Mouse (Mus musculus): Measurements from ENCODE around the gene Kif12. TPM values are rescaled to one million over a fixed set of nuclear protein-coding genes. Genes with fewer than 3 reads are reported as not detected.
A peak's percentile ranks its signal among the peaks of the same experiment; 100 is the strongest.

Kif12 gene
- polyA plus RNA-seq, 1 experiment from 2014 or later = 5.4 TPM

DNA sequence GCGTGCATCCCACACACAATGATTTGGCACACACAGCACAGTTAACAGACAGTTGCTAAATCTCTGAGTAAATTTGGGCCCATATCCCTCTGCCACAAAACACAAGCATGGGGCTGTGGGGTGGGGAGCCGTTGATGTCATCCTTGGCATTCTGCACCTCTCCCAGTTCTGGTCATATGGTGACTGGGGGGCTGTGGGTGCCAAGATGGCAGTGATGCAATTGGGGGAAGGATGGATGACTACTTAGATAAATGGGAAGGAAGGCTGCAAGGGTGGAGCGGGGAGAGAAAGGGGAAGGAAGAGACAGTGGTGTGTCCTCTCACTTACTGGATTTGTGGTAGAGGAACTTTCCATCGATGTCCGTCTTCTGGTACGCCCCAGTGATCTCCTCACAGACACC lies 20.8 kb downstream of the Kif12 start:
- Histone ChIP-seq H3K27ac (ENCODE audit: low read length) (no peak overlapping the region), H3K9ac (ENCODE audit: low read length) (no peak overlapping the region), H3K27me3 (ENCODE audit: control insufficient read depth, insufficient read depth, low read depth, low read length) (no peaks in the 10 kb centered on the region), H3K4me3 (ENCODE audit: low read length) (no peak overlapping the region), H3K9me3 (ENCODE audit: control insufficient read depth, low read length) (no peaks in the 10 kb centered on the region), H3K4me2 (ENCODE audit: low read depth, low read length) (no peak overlapping the region), H3K4me1 (replicated peaks; ENCODE audit: control insufficient read depth, insufficient read depth, low read length) (no peaks in the 10 kb centered on the region; the same call in none of the 2 replicates), H3K36me3 (ENCODE audit: control insufficient read depth, insufficient read depth, low read length) (no peaks in the 10 kb centered on the region)
- WGBS = 85% methylated on average over 6 of the region's 6 CpGs
- no peak for ATAC-seq (ENCODE audit: low read depth)

DNA sequence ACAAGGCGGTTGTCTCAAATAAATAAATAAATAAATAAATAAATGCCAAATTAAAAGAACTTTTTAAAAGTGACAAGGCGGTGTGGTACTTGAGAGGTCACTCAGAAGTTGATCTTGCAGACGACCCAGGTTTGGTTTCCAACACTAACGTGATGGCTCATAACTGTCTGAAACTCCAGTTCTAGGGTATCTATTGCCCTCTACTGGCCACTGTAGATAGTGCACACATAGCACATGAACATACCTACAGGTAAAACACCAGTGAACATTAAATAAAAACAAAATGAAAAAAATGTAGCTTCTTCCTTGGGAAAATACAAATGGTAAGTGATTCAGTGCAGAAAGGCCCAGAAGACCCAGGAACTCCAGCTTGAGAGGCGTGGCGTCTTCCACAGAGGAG lies 24.7 kb downstream of the Kif12 start:
- ATAC-seq (ENCODE audit: low read depth) = no peak
- no peaks in the 10 kb centered on the region for H3K9me3 ChIP-seq (ENCODE audit: control insufficient read depth, low read length)
- no peak overlapping the region for H3K27ac ChIP-seq (ENCODE audit: low read length)
- 93% methylated on average over 6 of the region's 6 CpGs for WGBS
- H3K4me3 ChIP-seq (ENCODE audit: low read length) = no peak overlapping the region
- no peaks in the 10 kb centered on the region for H3K4me1 ChIP-seq (replicated peaks; ENCODE audit: control insufficient read depth, insufficient read depth, low read length)
- no peaks in the 10 kb centered on the region for H3K36me3 ChIP-seq (ENCODE audit: control insufficient read depth, insufficient read depth, low read length)
- H3K9ac ChIP-seq (ENCODE audit: low read length) = no peak overlapping the region
- no peaks in the 10 kb centered on the region for H3K27me3 ChIP-seq (ENCODE audit: control insufficient read depth, insufficient read depth, low read depth, low read length)
- H3K4me2 ChIP-seq (ENCODE audit: low read depth, low read length) = no peak overlapping the region

DNA sequence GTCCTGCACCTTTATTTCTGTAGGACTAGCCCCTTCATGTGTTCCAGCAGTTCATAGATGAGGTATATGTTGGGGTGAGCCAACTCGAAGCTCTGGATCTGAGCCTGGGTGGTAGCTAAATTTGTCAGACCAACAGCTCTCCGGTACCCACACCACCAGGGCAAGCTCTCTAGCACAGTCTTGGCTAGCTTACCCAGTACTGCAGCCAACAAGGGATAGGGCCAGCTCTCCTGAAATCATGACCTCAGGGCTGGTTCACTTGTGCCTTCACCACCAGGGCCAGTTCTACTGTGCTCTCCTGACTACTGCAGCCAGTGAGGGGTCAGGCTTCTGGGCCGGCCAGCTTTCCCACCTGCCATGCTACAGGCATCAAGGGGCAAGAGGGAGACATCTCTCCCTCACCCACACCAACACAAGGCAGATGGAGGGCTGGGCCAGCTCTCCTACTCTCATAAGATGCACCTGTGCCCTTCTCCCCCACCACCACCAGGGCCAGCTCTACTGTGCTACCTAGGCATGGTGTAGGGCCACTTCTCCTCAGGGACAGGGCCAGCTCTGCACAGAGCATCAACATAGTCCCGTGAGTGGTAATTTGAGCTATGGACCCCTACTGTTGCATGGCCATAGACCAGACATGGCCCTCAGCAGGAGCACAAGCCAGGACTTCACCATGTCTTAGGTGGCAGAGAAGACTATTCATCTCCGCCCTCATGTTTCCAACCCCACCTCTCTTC lies 41.9 kb downstream of the Kif12 start:
- 80% methylated on average over 5 of the region's 5 CpGs for WGBS
- H3K27ac ChIP-seq (ENCODE audit: low read length) = no peak overlapping the region
- no peak overlapping the region for H3K9ac ChIP-seq (ENCODE audit: low read length)
- H3K36me3 ChIP-seq (ENCODE audit: control insufficient read depth, insufficient read depth, low read length) = peaks cover 14% of the 10 kb centered on the region
- 0 out of 2 replicates have a peak, but pooled peaks cover 3% of the 10 kb centered on the region for H3K4me1 ChIP-seq (replicated peaks; ENCODE audit: control insufficient read depth, insufficient read depth, low read length)
- no peak overlapping the region for H3K4me2 ChIP-seq (ENCODE audit: low read depth, low read length)
- no peak for ATAC-seq (ENCODE audit: low read depth)
- no peak overlapping the region for H3K4me3 ChIP-seq (ENCODE audit: low read length)
- no peaks in the 10 kb centered on the region for H3K27me3 ChIP-seq (ENCODE audit: control insufficient read depth, insufficient read depth, low read depth, low read length)
- no peaks in the 10 kb centered on the region for H3K9me3 ChIP-seq (ENCODE audit: control insufficient read depth, low read length)

DNA sequence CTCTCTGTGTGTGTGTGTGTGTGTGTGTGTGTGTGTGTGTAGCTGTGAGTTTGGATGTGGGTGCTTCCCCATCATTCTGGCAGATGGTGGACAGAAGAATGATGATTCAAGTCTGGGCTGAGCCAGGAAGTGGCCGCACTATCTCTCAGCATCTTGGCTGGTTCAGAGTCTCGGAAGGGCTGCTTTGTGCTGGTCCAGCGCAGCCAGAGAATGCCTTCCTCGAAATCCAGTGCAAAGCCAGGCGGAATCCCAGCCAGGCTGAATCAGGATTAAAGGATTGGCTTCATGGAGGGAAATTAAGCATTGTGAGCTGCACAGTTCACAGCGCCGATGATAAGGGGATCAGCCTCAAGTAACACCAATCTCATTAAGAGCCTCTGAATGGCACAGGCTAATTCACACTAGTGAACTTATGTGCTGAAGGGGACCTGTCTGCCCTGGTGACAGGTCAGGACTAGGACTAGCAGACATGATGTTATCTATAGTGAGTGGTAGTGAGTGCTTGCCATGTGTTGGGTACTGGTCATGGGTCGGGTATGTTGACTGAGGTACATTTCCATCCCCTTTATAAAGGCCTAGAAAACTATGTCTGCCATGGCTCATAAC lies 47.0 kb downstream of the Kif12 start:
- H3K9ac ChIP-seq (ENCODE audit: low read length) = no peak overlapping the region
- WGBS = 79% methylated on average over 8 of the region's 8 CpGs
- H3K9me3 ChIP-seq (ENCODE audit: control insufficient read depth, low read length) = no peaks in the 10 kb centered on the region; the same call in 1 of the 2 replicates
- no peak overlapping the region for H3K4me2 ChIP-seq (ENCODE audit: low read depth, low read length)
- no peaks in the 10 kb centered on the region for H3K27me3 ChIP-seq (ENCODE audit: control insufficient read depth, insufficient read depth, low read depth, low read length)
- peaks cover 20% of the 10 kb centered on the region for H3K36me3 ChIP-seq (ENCODE audit: control insufficient read depth, insufficient read depth, low read length)
- no peak for ATAC-seq (ENCODE audit: low read depth)
- no peaks in the 10 kb centered on the region for H3K4me1 ChIP-seq (replicated peaks; ENCODE audit: control insufficient read depth, insufficient read depth, low read length)
- H3K4me3 ChIP-seq (ENCODE audit: low read length) = no peak overlapping the region
- no peak overlapping the region for H3K27ac ChIP-seq (ENCODE audit: low read length)

DNA sequence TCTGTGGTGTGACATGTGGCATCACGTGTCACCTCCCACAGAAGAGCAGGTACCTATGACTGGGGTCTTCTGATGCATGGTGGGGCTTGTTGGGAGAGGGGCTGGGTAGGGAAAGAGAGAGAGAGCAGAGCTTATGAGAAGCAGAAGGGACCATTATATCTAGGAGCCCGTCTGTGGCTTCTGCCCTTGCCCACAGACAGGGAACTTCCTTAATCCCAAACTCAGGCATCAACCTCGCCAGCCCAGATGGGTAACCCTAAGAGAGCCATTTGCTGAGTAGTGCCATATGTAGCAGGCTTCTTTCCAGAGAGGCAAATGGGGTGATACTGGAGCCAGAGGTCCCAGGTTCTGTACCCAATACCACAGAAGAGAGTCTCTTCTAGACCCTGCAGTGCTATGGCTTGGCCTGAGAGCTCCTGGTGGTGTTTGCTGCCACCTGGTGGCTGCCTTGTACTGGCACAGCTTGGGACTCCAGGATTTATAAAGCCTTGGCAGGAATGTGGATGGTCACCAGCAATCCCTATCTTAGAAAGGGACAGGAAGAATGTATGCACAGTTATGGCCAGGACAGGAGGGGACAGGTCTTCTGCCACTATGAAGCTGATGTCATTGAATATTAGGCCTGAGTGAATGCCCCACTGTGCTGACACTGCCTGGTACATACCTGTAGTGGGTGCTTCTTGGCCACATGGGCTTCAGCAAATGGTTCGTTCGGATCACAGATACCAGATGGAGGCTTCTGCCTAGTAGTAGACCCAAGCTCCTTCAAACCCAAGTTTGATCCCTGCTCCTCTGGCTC lies 53.1 kb downstream of the Kif12 start:
- Histone ChIP-seq H3K4me3 (ENCODE audit: low read length) (no peak overlapping the region), H3K4me2 (ENCODE audit: low read depth, low read length) (no peak overlapping the region), H3K27me3 (ENCODE audit: control insufficient read depth, insufficient read depth, low read depth, low read length) (no peaks in the 10 kb centered on the region), H3K36me3 (ENCODE audit: control insufficient read depth, insufficient read depth, low read length) (peaks cover 17% of the 10 kb centered on the region), H3K9me3 (ENCODE audit: control insufficient read depth, low read length) (no peaks in the 10 kb centered on the region; the same call in 1 of the 2 replicates), H3K9ac (ENCODE audit: low read length) (no peak overlapping the region), H3K27ac (ENCODE audit: low read length) (no peak overlapping the region), H3K4me1 (replicated peaks; ENCODE audit: control insufficient read depth, insufficient read depth, low read length) (no peaks in the 10 kb centered on the region)
- ATAC-seq (ENCODE audit: low read depth) = peak; percentile 86
- 87% methylated on average over 5 of the region's 5 CpGs for WGBS

Other genes with a start within 250 kb of the Kif12 start
- 26.7 TPM in 2 replicates for gene Zfp618, start 206.6 kb downstream of the Kif12 start, polyA plus RNA-seq (2015; fragmentation: Nextera tagmentation; extraction: Ambion mirVana)
- 2.3 and 22.1 TPM in 2 replicates for gene Ambp, start 17.3 kb downstream of the Kif12 start, polyA plus RNA-seq (2015; fragmentation: Nextera tagmentation; extraction: Ambion mirVana)
- gene Col27a1, start 41.9 kb upstream of the Kif12 start, polyA plus RNA-seq (2015; fragmentation: Nextera tagmentation; extraction: Ambion mirVana) = 16.4 and 18.3 TPM in 2 replicates
- gene Orm1, start 172.4 kb upstream of the Kif12 start, polyA plus RNA-seq (2015; fragmentation: Nextera tagmentation; extraction: Ambion mirVana) = 0.48 TPM in 1 of 2 replicates, not detected in the other
- not detected in 2 replicates for gene Orm3, start 184.0 kb upstream of the Kif12 start, polyA plus RNA-seq (2015; fragmentation: Nextera tagmentation; extraction: Ambion mirVana)
- gene Orm2, start 190.3 kb upstream of the Kif12 start, polyA plus RNA-seq (2015; fragmentation: Nextera tagmentation; extraction: Ambion mirVana) = not detected in 2 replicates
- gene Akna, start 231.2 kb upstream of the Kif12 start, polyA plus RNA-seq (2015; fragmentation: Nextera tagmentation; extraction: Ambion mirVana) = 10.2 and 10.6 TPM in 2 replicates

Measured in lung, embryonic 16.5 days (tissue).